Mouse (Mus musculus): ENCODE data around the gene A2ml1. TPM values are rescaled to one million over a fixed set of nuclear protein-coding genes. Genes with fewer than 3 reads are reported as not detected.

Gene A2ml1
- polyA plus RNA-seq, 1 experiment = not detected

DNA sequence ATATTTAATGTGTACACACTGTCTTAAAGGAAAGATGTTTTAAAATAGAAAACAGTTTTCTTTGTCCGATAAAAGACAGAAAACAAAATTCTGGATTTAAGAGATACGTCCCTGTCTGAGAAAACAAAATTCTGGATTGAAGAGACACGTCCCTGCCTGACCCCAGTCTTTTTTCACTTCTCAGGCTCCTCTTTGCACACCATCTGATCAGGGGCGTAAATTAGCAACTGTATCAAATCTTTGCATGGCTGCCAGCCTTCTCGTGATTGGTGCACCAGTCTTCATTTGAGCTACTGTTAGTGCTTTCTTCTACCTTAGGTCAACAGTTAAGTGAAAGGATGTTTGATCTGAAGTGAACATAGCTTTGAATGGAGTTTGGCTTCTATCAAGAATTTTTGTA, 76.7 kb downstream of the A2ml1 start:
- TF ChIP-seq CTCF (conservative IDR thresholded peaks at IDR 0.05; ENCODE audit: insufficient read depth, insufficient read length, low read depth, low read length) (no peak), POLR2A (IDR thresholded peaks at IDR 0.05; ENCODE audit: low read depth, low read length) (no peak)
- H3K4me3 ChIP-seq (ENCODE audit: insufficient read depth, low read depth, low read length) = no peak overlapping the region
- H3K4me1 ChIP-seq (ENCODE audit: control insufficient read depth, insufficient read depth, low read length) = no peaks in the 10 kb centered on the region
- 66% methylated on average over 5 of the region's 5 CpGs for WGBS
- no peak overlapping the region for H3K27ac ChIP-seq (ENCODE audit: insufficient read depth, low read depth, low read length)
- no peaks in the 10 kb centered on the region for H3K36me3 ChIP-seq (ENCODE audit: control insufficient read depth, insufficient read depth, low read length)
- H3K27me3 ChIP-seq (replicated peaks; ENCODE audit: control insufficient read depth, insufficient read depth, low read length) = no peaks in the 10 kb centered on the region
- DNase-seq = no peak

DNA sequence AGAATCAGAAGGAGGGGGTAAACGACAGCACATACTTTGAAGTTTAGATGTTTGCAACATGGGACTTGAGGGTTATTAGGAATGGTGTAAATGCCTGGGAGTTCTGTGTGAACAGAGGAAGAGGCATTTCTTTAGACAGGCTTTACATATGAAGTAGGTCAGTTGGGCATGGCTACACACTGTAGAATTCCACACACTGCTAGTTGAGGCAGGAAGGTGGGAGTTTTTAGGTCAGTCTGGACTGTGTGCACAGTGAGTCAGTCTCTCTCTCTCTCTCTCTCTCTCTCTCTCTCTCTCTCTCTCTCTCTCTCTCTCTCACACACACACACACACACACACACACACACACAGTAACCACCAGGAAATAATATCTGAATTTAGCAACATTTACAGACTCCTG, 86.1 kb downstream of the A2ml1 start:
- TF ChIP-seq POLR2A (IDR thresholded peaks at IDR 0.05; ENCODE audit: low read depth, low read length) = no peak
- TF ChIP-seq CTCF (conservative IDR thresholded peaks at IDR 0.05; ENCODE audit: insufficient read depth, insufficient read length, low read depth, low read length) = no peak
- Histone ChIP-seq H3K27me3 (replicated peaks; ENCODE audit: control insufficient read depth, insufficient read depth, low read length) (no peaks in the 10 kb centered on the region), H3K27ac (ENCODE audit: insufficient read depth, low read depth, low read length) (no peak overlapping the region), H3K4me3 (ENCODE audit: insufficient read depth, low read depth, low read length) (no peak overlapping the region), H3K4me1 (ENCODE audit: control insufficient read depth, insufficient read depth, low read length) (no peaks in the 10 kb centered on the region), H3K36me3 (ENCODE audit: control insufficient read depth, insufficient read depth, low read length) (no peaks in the 10 kb centered on the region)
- DNase-seq = no peak
- WGBS = 26% methylated on average over 1 of the region's 1 CpGs

DNA sequence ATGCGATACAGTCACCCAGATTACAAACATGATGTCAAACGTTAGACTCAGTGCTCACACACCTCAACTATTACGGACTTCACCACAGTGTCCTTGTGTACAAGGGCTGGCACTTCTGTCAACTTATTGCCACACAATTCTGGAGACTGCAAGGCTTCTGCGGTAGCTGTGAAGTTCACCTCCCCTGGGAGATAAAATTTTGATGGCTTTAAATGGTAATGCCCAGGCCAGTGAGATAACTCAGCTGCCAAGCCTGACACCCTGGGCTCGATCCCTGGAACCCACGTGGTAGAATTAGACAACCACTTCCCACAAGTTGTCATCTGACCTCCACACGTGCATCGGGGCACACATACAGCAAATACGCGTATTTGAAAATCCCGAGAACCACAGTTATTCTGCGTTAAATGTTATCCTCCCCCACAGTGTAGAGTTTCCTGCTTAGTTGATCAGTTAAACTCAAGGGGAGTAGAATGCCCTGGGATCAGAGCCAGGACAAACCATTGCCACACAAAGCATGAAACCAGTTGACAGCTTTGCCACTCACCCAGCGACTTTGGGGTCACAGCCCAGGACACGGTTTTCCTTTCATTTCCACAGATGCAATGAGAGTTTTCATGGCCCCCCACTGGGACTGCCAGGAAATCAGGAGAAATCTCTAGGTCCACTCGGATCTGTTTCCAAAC, 86.6 kb downstream of the A2ml1 start:
- peak; percentile 8 for DNase-seq
- 42% methylated on average over 15 of the region's 15 CpGs for WGBS
- no peak overlapping the region for H3K4me3 ChIP-seq (ENCODE audit: insufficient read depth, low read depth, low read length)
- no peak for TF ChIP-seq POLR2A (IDR thresholded peaks at IDR 0.05; ENCODE audit: low read depth, low read length)
- no peak for TF ChIP-seq CTCF (conservative IDR thresholded peaks at IDR 0.05; ENCODE audit: insufficient read depth, insufficient read length, low read depth, low read length)
- H3K27me3 ChIP-seq (replicated peaks; ENCODE audit: control insufficient read depth, insufficient read depth, low read length) = no peaks in the 10 kb centered on the region
- no peaks in the 10 kb centered on the region for H3K36me3 ChIP-seq (ENCODE audit: control insufficient read depth, insufficient read depth, low read length)
- H3K4me1 ChIP-seq (ENCODE audit: control insufficient read depth, insufficient read depth, low read length) = no peaks in the 10 kb centered on the region
- H3K27ac ChIP-seq (ENCODE audit: insufficient read depth, low read depth, low read length) = no peak overlapping the region

DNA sequence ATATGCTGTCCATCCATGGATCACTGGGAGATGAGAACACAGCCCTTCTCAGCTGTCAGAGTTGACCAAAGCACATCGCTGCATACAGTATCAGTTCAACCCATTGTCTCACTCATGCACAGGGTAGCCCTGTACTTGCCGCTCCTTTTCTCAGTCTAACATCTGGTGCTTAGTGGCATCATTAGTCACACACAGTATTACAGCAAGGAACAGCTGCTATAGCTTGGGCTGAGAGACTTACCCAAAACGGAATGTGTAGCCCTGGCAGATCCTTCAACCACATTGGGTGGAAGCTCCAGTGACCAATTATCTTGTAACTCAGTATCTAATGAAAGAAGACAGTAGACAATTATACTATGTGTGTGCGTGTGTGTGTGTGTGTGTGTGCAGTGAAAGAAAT, 89.5 kb downstream of the A2ml1 start:
- 91% methylated on average over 4 of the region's 4 CpGs for WGBS
- no peak for TF ChIP-seq POLR2A (IDR thresholded peaks at IDR 0.05; ENCODE audit: low read depth, low read length)
- no peak for TF ChIP-seq CTCF (conservative IDR thresholded peaks at IDR 0.05; ENCODE audit: insufficient read depth, insufficient read length, low read depth, low read length)
- no peaks in the 10 kb centered on the region for H3K4me1 ChIP-seq (ENCODE audit: control insufficient read depth, insufficient read depth, low read length)
- no peak overlapping the region for H3K27ac ChIP-seq (ENCODE audit: insufficient read depth, low read depth, low read length)
- no peak overlapping the region for H3K4me3 ChIP-seq (ENCODE audit: insufficient read depth, low read depth, low read length)
- no peak for DNase-seq
- no peaks in the 10 kb centered on the region for H3K36me3 ChIP-seq (ENCODE audit: control insufficient read depth, insufficient read depth, low read length)
- H3K27me3 ChIP-seq (replicated peaks; ENCODE audit: control insufficient read depth, insufficient read depth, low read length) = no peaks in the 10 kb centered on the region

DNA sequence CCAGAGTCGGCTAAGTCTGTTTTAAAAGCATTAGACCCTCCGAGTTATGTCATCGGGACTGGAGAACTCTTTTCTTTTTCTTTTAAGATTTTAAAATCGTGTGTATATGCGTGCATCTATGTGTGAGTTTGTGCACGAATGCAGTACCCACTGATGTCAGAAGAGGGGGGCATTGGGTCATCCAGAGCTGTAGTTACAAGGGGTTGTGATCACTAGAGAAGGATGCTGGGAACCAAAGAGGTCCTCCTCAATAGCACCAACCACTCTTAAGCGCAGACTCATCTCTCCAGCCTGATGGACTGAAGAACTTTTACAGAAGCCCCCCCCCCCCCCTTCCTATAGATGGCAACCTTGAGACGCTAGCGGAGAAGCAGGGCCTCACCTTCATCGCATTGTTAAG, 91.3 kb downstream of the A2ml1 start:
- no peak overlapping the region for H3K27ac ChIP-seq (ENCODE audit: insufficient read depth, low read depth, low read length)
- WGBS = 95% methylated on average over 10 of the region's 10 CpGs

More for the DNA sequence above, 91.3 kb downstream of the A2ml1 start:
- Histone ChIP-seq H3K36me3 (ENCODE audit: control insufficient read depth, insufficient read depth, low read length) (no peaks in the 10 kb centered on the region), H3K27me3 (replicated peaks; ENCODE audit: control insufficient read depth, insufficient read depth, low read length) (no peaks in the 10 kb centered on the region), H3K4me1 (ENCODE audit: control insufficient read depth, insufficient read depth, low read length) (no peaks in the 10 kb centered on the region), H3K4me3 (ENCODE audit: insufficient read depth, low read depth, low read length) (no peak overlapping the region)
- TF ChIP-seq CTCF (conservative IDR thresholded peaks at IDR 0.05; ENCODE audit: insufficient read depth, insufficient read length, low read depth, low read length) = no peak
- no peak for TF ChIP-seq POLR2A (IDR thresholded peaks at IDR 0.05; ENCODE audit: low read depth, low read length)
- no peak for DNase-seq

Other genes starting within 250 kb of the A2ml1 start
- 33.6 and 36.3 TPM in 2 replicates for gene Tulp3, start 225.8 kb downstream of the A2ml1 start, polyA plus RNA-seq (2012; rRNA removed)
- 8.4 and 10.6 TPM in 2 replicates for gene Rhno1, start 218.7 kb downstream of the A2ml1 start, polyA plus RNA-seq (2012; rRNA removed)
- 2.4 and 3.7 TPM in 2 replicates for gene Foxm1, start 218.6 kb downstream of the A2ml1 start, polyA plus RNA-seq (2012; rRNA removed)
- not detected in 2 replicates for gene Tex52, start 206.2 kb downstream of the A2ml1 start, polyA plus RNA-seq (2012; rRNA removed)
- not detected in 2 replicates for gene Gm44596, start 206.1 kb downstream of the A2ml1 start, polyA plus RNA-seq (2012; rRNA removed)
- 4.9 and 6.5 TPM in 2 replicates for gene Nrip2, start 182.3 kb downstream of the A2ml1 start, polyA plus RNA-seq (2012; rRNA removed)
- gene Itfg2, start 156.7 kb downstream of the A2ml1 start, polyA plus RNA-seq (2012; rRNA removed) = 19.0 and 23.5 TPM in 2 replicates
- 163 and 166 TPM in 2 replicates for gene Fkbp4, start 142.9 kb downstream of the A2ml1 start, polyA plus RNA-seq (2012; rRNA removed)
- 0.05 and 0.23 TPM in 2 replicates for gene Pzp, start 54.9 kb downstream of the A2ml1 start, polyA plus RNA-seq (2012; rRNA removed)
- 0.20 and 0.35 TPM in 2 replicates for gene Klrb1a, start 41.9 kb upstream of the A2ml1 start, polyA plus RNA-seq (2012; rRNA removed)
- 43.8 and 53.2 TPM in 2 replicates for gene Clec2h, start 80.8 kb upstream of the A2ml1 start, polyA plus RNA-seq (2012; rRNA removed)
- gene Klrb1, start 141.5 kb upstream of the A2ml1 start, polyA plus RNA-seq (2012; rRNA removed) = not detected in 2 replicates
- gene Klrb1c, start 207.6 kb upstream of the A2ml1 start, polyA plus RNA-seq (2012; rRNA removed) = 0.15 and 0.31 TPM in 2 replicates
- gene Gm44511, start 244.7 kb upstream of the A2ml1 start, polyA plus RNA-seq (2012; rRNA removed) = 0.23 TPM in 1 of 2 replicates, not detected in the other
- 0.03 and 0.11 TPM in 2 replicates for gene Klrb1b, start 244.7 kb upstream of the A2ml1 start, polyA plus RNA-seq (2012; rRNA removed)